Mouse (Mus musculus) forebrain, embryonic 16.5 days (tissue): ENCODE measurements around the gene Carm1. TPM values are rescaled to one million over a fixed set of nuclear protein-coding genes. Genes with fewer than 3 reads are reported as not detected.
"Not testable (repeated sequence)": the region's sequence is repeated elsewhere in the genome, so short reads cannot be mapped to it uniquely, and the experiment has no call there.

Source experiments
- ATAC-seq: fragments of 200-750 bp; cut with Nextera tagmentation; 2 replicates; pipeline ENCODE4 v1.8.0; 2017; ENCODE audit warnings: mild to moderate bottlenecking, moderate library complexity
- H3K27ac ChIP-seq: fragments of 300-500 bp; sonication (generic); 2 replicates; pipeline ENCODE4 v1.5.1; 2014; ENCODE audit warnings: low read length, control low read depth
- H3K27me3 ChIP-seq: fragments of 300-500 bp; sonication (generic); replicated peaks from 2 replicates; pipeline ENCODE4 v1.6.1; 2014; ENCODE audit warnings: low read length; ENCODE audit not compliant: control insufficient read depth, insufficient read depth
- H3K36me3 ChIP-seq: fragments of 300-500 bp; sonication (generic); 2 replicates; pipeline ENCODE4 v1.6.1; 2014; ENCODE audit not compliant: control insufficient read depth, insufficient read depth
- H3K4me1 ChIP-seq: fragments of 300-500 bp; sonication (generic); replicated peaks from 2 replicates; pipeline ENCODE4 v1.6.1; 2014; ENCODE audit warnings: low read length; ENCODE audit not compliant: control insufficient read depth, insufficient read depth
- H3K4me2 ChIP-seq: fragments of 300-500 bp; sonication (generic); 2 replicates; pipeline ENCODE4 v1.6.1; 2014; ENCODE audit warnings: mild to moderate bottlenecking, low read length, control low read depth
- H3K4me3 ChIP-seq: fragments of 300-500 bp; sonication (generic); replicated peaks from 2 replicates; pipeline ENCODE4 v1.5.1; 2014; ENCODE audit warnings: mild to moderate bottlenecking, low read length, control low read depth
- H3K9ac ChIP-seq: fragments of 300-500 bp; sonication (generic); replicated peaks from 2 replicates; pipeline ENCODE4 v1.6.1; 2014; ENCODE audit warnings: low read depth, low read length, control low read depth
- H3K9me3 ChIP-seq: fragments of 300-500 bp; sonication (generic); 2 replicates; pipeline ENCODE4 v1.6.1; 2016; ENCODE audit warnings: low read length; ENCODE audit not compliant: control insufficient read depth
- WGBS: fragments of 180-500 bp; shearing (Covaris S2); extraction: QIAGEN DNeasy Blood & Tissue Kit; methylation state at CpG from one replicate; pipeline ENCODE4 v1.1.7; 2014; 5-methylcytosine and 5-hydroxymethylcytosine counted together
- polyA plus RNA-seq: library from polyadenylated mRNA; unstranded; fragments of >200 nt; fragmentation: Nextera tagmentation; extraction: Ambion mirVana; gene quantifications from 2 replicates; pipeline ENCODE4 v1.2.1, GENCODE M21; 2015

Gene Carm1
- polyA plus RNA-seq, 1 experiment from 2014 or later: 26.5 TPM

DNA sequence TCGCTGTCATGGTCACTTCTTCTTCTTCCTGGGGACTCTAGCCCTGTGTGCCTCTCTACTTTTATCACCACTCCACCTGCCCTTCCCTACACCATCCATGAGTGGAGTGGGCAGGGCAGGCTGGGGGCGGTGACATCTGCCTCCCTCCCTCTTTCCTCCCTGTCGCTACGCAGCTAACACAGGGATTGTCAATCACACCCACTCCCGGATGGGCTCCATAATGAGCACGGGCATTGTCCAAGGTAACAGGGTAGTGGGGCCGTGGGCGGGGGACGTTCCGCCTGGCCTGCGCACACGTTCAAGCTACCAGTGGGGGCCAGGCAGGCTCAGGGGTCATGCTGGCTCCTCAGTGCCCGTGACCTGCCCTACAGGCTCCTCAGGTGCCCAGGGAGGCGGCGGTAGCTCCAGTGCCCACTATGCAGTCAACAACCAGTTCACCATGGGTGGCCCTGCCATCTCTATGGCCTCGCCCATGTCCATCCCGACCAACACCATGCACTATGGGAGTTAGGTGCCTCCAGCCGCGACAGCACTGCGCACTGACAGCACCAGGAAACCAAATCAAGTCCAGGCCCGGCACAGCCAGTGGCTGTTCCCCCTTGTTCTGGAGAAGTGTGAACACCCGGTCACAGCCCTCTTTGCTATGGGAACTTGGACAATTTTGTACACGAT, 41.1 kb downstream of the Carm1 start:
- 84% methylated on average over 23 of the region's 23 CpGs for WGBS
- no peak for ATAC-seq
- Histone ChIP-seq H3K4me3 (no peak overlapping the region), H3K9ac (no peak overlapping the region), H3K4me1 (peaks cover 10% of the 10 kb centered on the region), H3K27ac (no peak overlapping the region), H3K27me3 (no peaks in the 10 kb centered on the region), H3K36me3 (peaks cover 39% of the 10 kb centered on the region), H3K9me3 (no peaks in the 10 kb centered on the region), H3K4me2 (no peak overlapping the region)

DNA sequence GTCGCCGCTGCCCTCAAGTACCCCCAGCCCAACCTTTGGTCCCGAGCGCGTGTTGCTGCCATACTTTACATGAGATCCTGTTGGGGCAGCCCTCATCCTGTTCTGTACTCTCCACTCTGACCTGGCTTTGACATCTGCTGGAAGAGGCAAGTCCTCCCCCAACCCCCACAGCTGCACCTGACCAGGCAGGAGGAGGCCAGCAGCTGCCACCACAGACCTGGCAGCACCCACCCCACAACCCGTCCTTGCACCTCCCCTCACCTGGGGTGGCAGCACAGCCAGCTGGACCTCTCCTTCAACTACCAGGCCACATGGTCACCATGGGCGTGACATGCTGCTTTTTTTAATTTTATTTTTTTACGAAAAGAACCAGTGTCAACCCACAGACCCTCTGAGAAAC, 41.7 kb downstream of the Carm1 start:
- ATAC-seq: no peak
- no peak overlapping the region for H3K27ac ChIP-seq

DNA sequence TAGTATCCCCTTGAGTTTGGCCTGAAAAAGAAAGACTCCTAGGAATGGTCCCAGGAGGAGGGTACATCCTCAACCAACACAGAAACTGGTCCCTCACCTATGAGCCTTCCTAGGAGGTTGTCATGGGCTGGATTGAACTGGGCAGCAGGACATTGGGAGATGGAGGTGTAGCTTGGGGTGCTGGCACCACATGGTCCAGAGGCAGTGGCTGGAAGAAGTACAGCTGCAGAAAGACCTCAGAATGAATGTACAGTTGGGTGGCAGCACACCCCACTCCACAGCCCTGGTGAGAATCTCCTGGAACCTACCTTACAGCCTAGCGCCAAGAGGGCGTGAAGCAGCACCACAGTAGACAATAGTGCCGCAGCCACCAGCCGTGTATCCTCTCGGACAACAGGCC, 42.8 kb downstream of the Carm1 start:
- H3K4me1 ChIP-seq: peaks cover 22% of the 10 kb centered on the region

More for the DNA sequence above, 41.7 kb downstream of the Carm1 start:
- WGBS: 91% methylated on average over 8 of the region's 8 CpGs
- no peak overlapping the region for H3K4me2 ChIP-seq
- no peaks in the 10 kb centered on the region for H3K9me3 ChIP-seq
- peaks cover 10% of the 10 kb centered on the region for H3K4me1 ChIP-seq
- no peaks in the 10 kb centered on the region for H3K27me3 ChIP-seq
- H3K4me3 ChIP-seq: no peak overlapping the region
- no peak overlapping the region for H3K9ac ChIP-seq
- peaks cover 36% of the 10 kb centered on the region for H3K36me3 ChIP-seq

DNA sequence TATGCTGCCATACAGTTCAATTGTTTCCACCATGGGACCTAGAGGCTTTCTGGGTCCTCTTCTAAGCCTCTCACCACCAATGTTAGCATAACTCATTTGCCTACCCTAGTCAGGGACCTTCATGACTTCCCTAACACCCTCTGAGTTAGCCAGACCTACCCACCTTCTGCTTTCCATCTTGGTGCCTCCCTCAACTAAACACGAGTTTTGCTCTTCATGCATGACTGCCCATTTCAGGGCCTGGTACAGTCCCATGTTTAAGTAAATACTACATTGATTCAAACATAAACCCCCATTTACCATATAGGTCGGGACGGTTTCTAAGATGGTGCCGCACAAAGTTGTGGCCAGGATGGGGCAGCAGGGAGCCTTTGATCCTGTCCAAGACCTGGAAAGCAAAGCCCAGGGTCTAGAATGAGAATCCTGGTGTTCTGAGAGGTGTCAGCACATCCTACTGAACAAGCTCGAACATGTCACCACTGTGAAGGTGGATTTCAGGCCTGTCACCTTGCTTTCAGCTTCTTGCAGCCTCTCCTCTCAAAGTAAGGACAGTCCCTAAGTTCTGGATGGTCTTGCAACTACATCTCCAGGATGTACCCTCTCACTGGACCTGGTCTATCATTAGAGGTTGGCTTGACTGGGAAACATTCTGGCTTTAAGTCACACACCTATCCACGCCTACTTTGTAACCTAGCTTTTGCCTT, 44.6 kb downstream of the Carm1 start:
- no peaks in the 10 kb centered on the region for H3K27me3 ChIP-seq
- H3K9me3 ChIP-seq: no peaks in the 10 kb centered on the region
- no peak overlapping the region for H3K4me3 ChIP-seq
- 82% methylated on average over 6 of the region's 6 CpGs for WGBS
- no peak for ATAC-seq
- H3K27ac ChIP-seq: no peak overlapping the region
- H3K4me1 ChIP-seq: peaks cover 28% of the 10 kb centered on the region
- H3K4me2 ChIP-seq: no peak overlapping the region; the same call in 1 of the 2 replicates
- H3K9ac ChIP-seq: no peak overlapping the region
- H3K36me3 ChIP-seq: peaks cover 23% of the 10 kb centered on the region

More for the DNA sequence above, 42.8 kb downstream of the Carm1 start:
- no peak overlapping the region for H3K27ac ChIP-seq
- 87% methylated on average over 5 of the region's 5 CpGs for WGBS
- no peaks in the 10 kb centered on the region for H3K27me3 ChIP-seq
- no peak overlapping the region for H3K9ac ChIP-seq
- peaks cover 29% of the 10 kb centered on the region for H3K36me3 ChIP-seq
- no peak overlapping the region for H3K4me2 ChIP-seq
- no peak overlapping the region for H3K4me3 ChIP-seq
- no peak for ATAC-seq
- no peaks in the 10 kb centered on the region for H3K9me3 ChIP-seq

DNA sequence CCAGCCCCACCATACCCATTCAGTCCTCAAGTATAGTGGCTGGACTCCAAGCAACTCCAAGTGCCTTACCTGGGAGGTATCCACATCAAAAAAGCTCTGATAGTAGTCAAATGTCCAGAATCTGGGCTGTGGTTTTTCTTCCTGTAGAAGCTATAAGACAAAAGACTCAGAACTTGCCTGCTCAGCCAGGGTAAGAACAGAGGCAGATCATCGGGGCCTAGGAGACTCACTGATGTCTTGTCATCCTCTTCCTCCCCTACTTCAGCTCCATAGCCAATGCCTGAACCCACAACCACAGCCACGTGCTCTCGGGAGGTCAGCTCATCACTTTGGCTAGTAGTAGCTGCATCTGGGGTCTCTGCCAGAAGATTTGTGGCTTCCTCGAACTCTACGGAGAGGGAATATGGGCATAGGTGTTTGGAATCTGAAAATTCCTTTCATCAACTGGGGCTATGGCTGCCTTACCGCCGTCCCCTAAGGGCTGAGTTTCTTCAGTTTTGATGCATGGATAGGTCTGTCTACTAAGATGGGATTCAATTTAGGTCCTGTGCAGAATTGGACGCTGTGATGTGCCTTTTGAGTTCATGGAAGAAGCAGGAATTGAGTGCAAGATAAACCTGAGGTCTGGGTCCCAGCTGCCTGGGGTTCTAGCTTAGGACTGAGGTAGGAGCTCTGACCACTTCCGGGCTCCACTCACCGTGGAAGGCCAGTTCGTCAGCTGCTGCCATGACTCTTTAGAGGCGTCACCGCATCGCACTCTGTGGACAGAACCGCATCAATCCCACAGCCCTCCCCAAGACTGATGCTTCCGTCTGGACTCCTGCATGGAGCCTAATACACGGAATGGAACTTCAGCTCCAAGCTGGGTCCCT, 45.4 kb downstream of the Carm1 start:
- peak overlapping the region; percentile 76 for H3K27ac ChIP-seq
- 21% methylated on average over 17 of the region's 17 CpGs for WGBS
- H3K4me2 ChIP-seq: peak overlapping the region; percentile 94
- H3K4me3 ChIP-seq: peak overlapping the region; percentile 97
- H3K9me3 ChIP-seq: no peaks in the 10 kb centered on the region
- peak overlapping the region; percentile 65 for H3K9ac ChIP-seq
- H3K36me3 ChIP-seq: peaks cover 16% of the 10 kb centered on the region
- H3K4me1 ChIP-seq: peaks cover 28% of the 10 kb centered on the region
- ATAC-seq: no peak; the same call in 1 of the 2 replicates
- H3K27me3 ChIP-seq: no peaks in the 10 kb centered on the region

DNA sequence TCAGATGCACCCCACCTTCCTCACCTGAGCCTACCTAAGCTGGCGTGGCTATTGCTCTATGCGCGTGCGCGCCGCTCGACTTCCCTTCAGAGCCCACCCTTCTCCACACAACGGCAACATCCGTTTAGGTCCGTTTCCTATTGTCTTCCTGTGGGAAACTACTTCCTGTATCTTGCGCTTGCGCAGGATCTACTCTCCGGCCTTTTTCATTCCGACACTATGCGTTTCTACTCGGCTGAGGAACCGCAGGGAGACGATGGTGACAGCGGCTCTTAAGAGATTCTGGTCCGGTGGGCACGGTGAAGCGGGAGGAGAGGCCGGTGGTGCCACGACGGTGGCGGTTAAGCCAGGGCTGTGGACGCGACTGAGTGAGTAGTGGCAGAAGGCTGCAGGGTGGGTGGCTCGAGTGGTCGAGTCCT, 46.0 kb downstream of the Carm1 start, which contains the start of the genes Timm29 and Yipf2:
TSS of gene Timm29 (plus strand) at position 20 of the 419 bp plus-strand sequence.
TSS of gene Yipf2 (minus strand) at position 126 of the 419 bp plus-strand sequence.
- peak within 1 kb of the TSS; percentile 97 for H3K4me2 ChIP-seq
- H3K4me3 ChIP-seq: peak within 1 kb of the TSS; percentile 97
- H3K36me3 ChIP-seq: peaks cover 14% of the 10 kb centered on the region
- under 1% methylated on average over 30 of the region's 30 CpGs for WGBS
- peaks cover 28% of the 10 kb centered on the region for H3K4me1 ChIP-seq
- ATAC-seq: peak; percentile 93
- H3K9ac ChIP-seq: peak within 1 kb of the TSS; percentile 85
- no peaks in the 10 kb centered on the region for H3K27me3 ChIP-seq
- no peaks in the 10 kb centered on the region for H3K9me3 ChIP-seq
- H3K27ac ChIP-seq: peak within 1 kb of the TSS; percentile 90

DNA sequence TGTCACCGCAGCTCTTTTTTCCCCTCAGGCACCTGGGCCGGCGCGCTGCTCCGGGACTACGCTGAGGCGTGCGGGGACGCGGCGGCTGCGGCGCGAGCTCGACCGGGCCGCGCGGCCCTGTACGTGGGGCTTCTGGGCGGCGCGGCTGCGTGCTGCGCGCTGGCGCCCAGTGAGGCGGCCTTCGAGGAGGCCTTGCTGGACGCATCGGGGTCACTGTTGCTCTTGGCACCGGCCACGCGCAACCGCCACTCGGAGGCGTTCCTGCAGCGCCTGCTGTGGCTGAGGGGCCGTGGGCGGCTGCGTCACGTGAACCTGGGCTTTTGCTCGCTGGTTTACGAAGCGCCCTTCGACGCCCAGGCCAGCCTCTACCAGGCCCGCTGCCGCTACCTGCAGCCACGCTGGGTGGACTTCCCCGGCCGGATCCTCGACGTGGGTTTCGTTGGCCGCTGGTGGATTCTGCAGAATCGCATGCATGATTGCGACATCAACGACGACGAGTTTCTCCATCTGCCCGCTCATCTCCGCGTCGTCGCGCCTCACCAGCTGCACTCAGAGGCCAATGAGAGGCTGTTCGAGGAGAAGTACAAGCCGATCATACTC, 46.5 kb downstream of the Carm1 start:
- peak overlapping the region; percentile 97 for H3K4me2 ChIP-seq

DNA sequence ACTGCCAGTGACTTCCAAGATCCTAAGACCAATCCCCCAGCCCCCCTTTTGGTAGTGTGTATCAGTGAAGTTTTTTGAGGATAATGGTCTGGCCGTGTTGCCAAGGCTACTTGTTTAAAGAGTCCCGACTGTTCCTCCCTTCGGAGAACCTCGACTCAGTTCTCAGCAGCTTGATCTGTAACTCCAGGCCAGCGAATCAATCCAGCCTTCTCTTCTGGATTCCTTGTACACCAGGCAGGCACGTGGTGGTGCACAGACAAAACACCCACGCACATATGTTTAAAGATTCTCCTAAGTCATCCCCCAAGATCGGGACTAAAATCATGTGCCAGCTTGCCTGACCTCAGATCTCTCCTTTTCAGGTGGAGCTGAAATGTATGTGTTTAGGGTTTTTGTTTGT, 47.7 kb downstream of the Carm1 start:
- ATAC-seq, H3K9me3 ChIP-seq, H3K36me3 ChIP-seq, H3K27me3 ChIP-seq, H3K9ac ChIP-seq, H3K27ac ChIP-seq: not testable (repeated sequence)
- Histone ChIP-seq H3K4me2 (peak overlapping the region; percentile 97), H3K4me3 (peak overlapping the region; percentile 97), H3K4me1 (peaks cover 28% of the 10 kb centered on the region)
- WGBS: 90% methylated on average over 8 of the region's 8 CpGs

More for the DNA sequence above, 46.5 kb downstream of the Carm1 start:
- peak overlapping the region; percentile 90 for H3K27ac ChIP-seq
- no peaks in the 10 kb centered on the region for H3K27me3 ChIP-seq
- H3K4me3 ChIP-seq: peak overlapping the region; percentile 97
- ATAC-seq: peak; percentile 58
- no peaks in the 10 kb centered on the region for H3K9me3 ChIP-seq
- peak overlapping the region; percentile 85 for H3K9ac ChIP-seq
- peaks cover 28% of the 10 kb centered on the region for H3K4me1 ChIP-seq
- WGBS: under 1% methylated on average over 59 of the region's 69 CpGs
- H3K36me3 ChIP-seq: peaks cover 14% of the 10 kb centered on the region
